Mouse (Mus musculus) embryonic fibroblast, embryonic 13.5 days (primary cell): ENCODE results near the gene Coq10b. TPM values are rescaled to one million over a fixed set of nuclear protein-coding genes. Genes with fewer than 3 reads are reported as not detected.

Experiments used
- H3K27ac ChIP-seq: 2 replicates; pipeline ENCODE4 v1.5.1; 2012; ENCODE audit warnings: low read length, control low read depth, inconsistent platforms; ENCODE audit not compliant: insufficient read depth
- H3K4me1 ChIP-seq: 2 replicates; pipeline ENCODE4 v1.6.1; 2011; ENCODE audit warnings: low read length; ENCODE audit not compliant: control insufficient read depth, insufficient read depth
- H3K4me3 ChIP-seq: 2 replicates; pipeline ENCODE4 v1.5.1; 2011; ENCODE audit warnings: mild to moderate bottlenecking, control low read depth, low read length; ENCODE audit not compliant: insufficient read depth
- CTCF ChIP-seq: IDR thresholded peaks from 2 replicates; pipeline ENCODE4 v1.5.1; 2011; ENCODE audit warnings: mild to moderate bottlenecking, control low read depth, low read length, moderate library complexity, borderline replicate concordance; ENCODE audit not compliant: insufficient read depth
- POLR2A ChIP-seq: IDR thresholded peaks from 2 replicates; pipeline ENCODE4 v1.6.1; 2011; ENCODE audit warnings: low read depth, mild to moderate bottlenecking, control low read depth, low read length, moderate library complexity
- polyA plus RNA-seq: library from polyadenylated mRNA; stranded (reverse); fragments of >200 nt; gene quantifications from 2 replicates; pipeline ENCODE4 v1.2.4, GENCODE M21; 2011; ENCODE audit warnings: low read depth; ENCODE audit not compliant: missing spikeins, insufficient read length

The Coq10b gene
- polyA plus RNA-seq, 1 experiment, result 67.1 TPM

DNA sequence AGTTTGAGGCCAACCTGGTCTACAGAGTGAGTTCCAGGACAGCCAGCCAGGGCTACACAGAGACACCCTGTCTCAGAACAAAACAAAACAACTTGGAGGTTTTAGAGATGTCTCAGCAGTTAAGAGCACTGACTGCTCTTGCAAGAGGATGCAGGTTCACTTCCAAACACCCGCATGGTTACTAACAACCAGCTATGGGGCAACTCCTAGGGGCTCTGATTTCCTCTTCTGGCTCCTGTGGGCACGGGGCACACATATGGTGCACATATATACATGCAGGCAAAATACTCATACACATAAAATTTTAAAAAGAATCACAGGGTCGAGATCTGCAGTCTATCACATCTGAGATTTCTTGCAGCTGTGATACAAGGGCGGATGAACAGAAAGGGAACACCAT, 23.1 kb upstream of the Coq10b start:
- no peak for TF ChIP-seq CTCF
- no peak for TF ChIP-seq POLR2A
- no peak overlapping the region for H3K27ac ChIP-seq
- H3K4me3 ChIP-seq, result no peak overlapping the region
- no peaks in the 10 kb centered on the region for H3K4me1 ChIP-seq

GRCm38 (mm10) chr1:55031026-55031779, 21.4 kb upstream of the Coq10b start:
- TF ChIP-seq CTCF (no peak), POLR2A (no peak)

DNA sequence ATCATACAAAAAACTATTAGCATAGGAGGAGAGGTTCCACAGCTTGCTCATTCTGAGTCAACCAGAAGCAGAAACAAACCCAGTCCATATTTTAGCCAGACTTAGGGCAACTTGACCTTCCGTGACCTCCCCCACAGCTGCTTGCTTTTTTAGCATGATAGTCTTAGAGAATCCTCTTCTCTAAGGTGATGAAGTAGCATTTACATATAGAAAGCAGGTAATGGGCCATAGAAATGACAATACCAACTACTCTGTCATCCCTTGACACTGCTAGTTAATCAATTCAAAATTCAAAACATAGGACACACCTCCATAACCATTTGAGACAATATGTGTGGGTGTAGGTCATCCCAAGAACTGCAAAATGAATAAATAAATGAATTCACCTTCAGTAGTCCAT, 12.6 kb upstream of the Coq10b start:
- no peak overlapping the region for H3K4me3 ChIP-seq
- TF ChIP-seq CTCF (no peak), POLR2A (no peak)
- no peak overlapping the region for H3K27ac ChIP-seq
- no peaks in the 10 kb centered on the region for H3K4me1 ChIP-seq

More at GRCm38 (mm10) chr1:55031026-55031779, 21.4 kb upstream of the Coq10b start:
- H3K4me1 ChIP-seq, result no peaks in the 10 kb centered on the region
- H3K4me3 ChIP-seq, result no peak overlapping the region
- H3K27ac ChIP-seq, result no peak overlapping the region

- no peak overlapping the region for H3K27ac ChIP-seq
- H3K4me1 ChIP-seq, result no peaks in the 10 kb centered on the region
- no peak overlapping the region for H3K4me3 ChIP-seq
- TF ChIP-seq POLR2A (no peak), CTCF (no peak)
Observed at GRCm38 (mm10) chr1:55041691-55042090, 10.9 kb upstream of the Coq10b start.

GRCm38 (mm10) chr1:55042246-55042645, 10.3 kb upstream of the Coq10b start:
- no peak overlapping the region for H3K27ac ChIP-seq
- no peaks in the 10 kb centered on the region for H3K4me1 ChIP-seq
- no peak overlapping the region for H3K4me3 ChIP-seq
- TF ChIP-seq CTCF (no peak), POLR2A (no peak)

- no peak overlapping the region for H3K27ac ChIP-seq
- H3K4me3 ChIP-seq, result no peak overlapping the region
- TF ChIP-seq CTCF (no peak), POLR2A (no peak)
- no peaks in the 10 kb centered on the region for H3K4me1 ChIP-seq
Observed at GRCm38 (mm10) chr1:55043164-55043563, 9.4 kb upstream of the Coq10b start.

- no peak overlapping the region for H3K4me3 ChIP-seq
- TF ChIP-seq CTCF, result no peak
- no peak for TF ChIP-seq POLR2A
- H3K27ac ChIP-seq, result 0 out of 2 replicates have a peak overlapping the region, but pooled peaks have one; percentile 7
- no peaks in the 10 kb centered on the region for H3K4me1 ChIP-seq
Observed at GRCm38 (mm10) chr1:55048841-55049587, 3.6 kb upstream of the Coq10b start.

- no peak for TF ChIP-seq CTCF
- H3K27ac ChIP-seq, result peak overlapping the region; percentile 92
- peak overlapping the region; percentile 58; the same call in 1 of the 2 replicates for H3K4me3 ChIP-seq
- H3K4me1 ChIP-seq, result peaks cover 2% of the 10 kb centered on the region
Observed at GRCm38 (mm10) chr1:55051671-55052070, 899 bp upstream of the Coq10b start.

- TF ChIP-seq CTCF (no peak), POLR2A (peak; percentile 60; the same call in 1 of the 2 replicates)
- Histone ChIP-seq H3K27ac (peak overlapping the region; percentile 94), H3K4me1 (peaks cover 2% of the 10 kb centered on the region), H3K4me3 (peak overlapping the region; percentile 96)
Observed at GRCm38 (mm10) chr1:55053005-55053404, 435 bp downstream of the Coq10b start.

GRCm38 (mm10) chr1:55053596-55053995, 1.0 kb downstream of the Coq10b start:
- H3K27ac ChIP-seq, result peak overlapping the region; percentile 94
- H3K4me3 ChIP-seq, result peak overlapping the region; percentile 96
- H3K4me1 ChIP-seq, result peaks cover 2% of the 10 kb centered on the region
- TF ChIP-seq POLR2A, result no peak
- no peak for TF ChIP-seq CTCF
